10 mouse cellular contexts compared by ENCODE assay signal in the genomic region with DNA sequence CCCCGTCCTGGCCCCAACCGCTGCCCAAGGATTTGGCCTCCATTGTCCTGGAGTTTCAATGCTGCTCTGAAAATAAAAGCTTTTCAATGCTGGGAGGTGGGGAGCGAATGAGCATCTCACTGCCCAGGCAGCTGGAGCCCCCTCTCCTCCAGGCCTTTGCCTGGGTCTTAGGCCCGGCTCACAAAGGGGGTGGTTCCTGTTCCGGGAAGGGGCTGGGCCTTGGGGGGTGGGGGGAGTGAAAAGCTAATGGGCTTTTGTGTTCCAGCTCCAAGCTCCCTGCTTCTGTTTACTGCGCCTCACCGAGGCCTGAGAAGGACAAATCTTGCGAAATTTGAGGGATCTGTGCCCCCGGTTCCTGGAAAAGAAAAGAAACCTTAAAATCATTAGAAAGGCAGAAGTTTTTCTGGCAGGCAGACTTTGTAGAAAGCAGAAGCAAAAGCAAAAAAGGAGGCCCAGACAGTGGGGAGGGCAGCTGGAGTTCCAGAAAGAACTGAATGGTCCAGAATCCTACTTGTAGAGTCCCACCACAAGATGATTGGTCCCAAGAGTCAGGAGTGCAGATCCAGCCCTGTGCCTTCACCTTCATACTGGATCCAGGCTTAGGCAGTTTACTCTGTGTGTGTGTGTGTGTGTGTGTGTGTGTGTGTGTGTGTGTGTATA. TPM values are rescaled to one million over a fixed set of nuclear protein-coding genes. Genes with fewer than 3 reads are reported as not detected.
DNase-seq lines count a peak whose midpoint lies in the region; ATAC-seq lines count a peak whose summit lies in the region.
"Had no signal": no experiment of that assay in that cellular context is flagged by ENCODE, and none has a peak within 500 bp of the region (broad histone marks: within the 10 kb centered on the region; RNA-seq: fewer than 3 reads in every experiment).

No protein-coding gene starts in this region.

- H3K36me3 ChIP-seq in heart, embryonic 11.5 days (ENCODE audit: control insufficient read depth, insufficient read depth, low read length) = no peaks in the 10 kb centered on the region; the same call in 1 of the 2 replicates
- H3K36me3 ChIP-seq in hindbrain, embryonic 15.5 days = no peaks in the 10 kb centered on the region

- no peaks in the 10 kb centered on the region for H3K27me3 ChIP-seq in heart, embryonic 11.5 days (ENCODE audit: control insufficient read depth, insufficient read depth, low read length)
- H3K27me3 ChIP-seq in hindbrain, embryonic 15.5 days = 0 out of 2 replicates have a peak, but pooled peaks cover 2% of the 10 kb centered on the region

- 45% methylated on average over 9 of the region's 9 CpGs for WGBS in heart, embryonic 11.5 days (ENCODE audit: insufficient replicate concordance)
- WGBS in hindbrain, embryonic 15.5 days = 19% methylated on average over 9 of the region's 9 CpGs

- no peak overlapping the region for H3K4me3 ChIP-seq in heart, embryonic 11.5 days (ENCODE audit: low read depth, low read length)
- H3K4me3 ChIP-seq in hindbrain, embryonic 15.5 days = no peak overlapping the region

- H3K27ac ChIP-seq in heart, embryonic 11.5 days (ENCODE audit: low read depth, low read length) = no peak overlapping the region
- H3K27ac ChIP-seq in hindbrain, embryonic 15.5 days (replicated peaks) = no peak overlapping the region

- no peak overlapping the region for H3K4me2 ChIP-seq in heart, embryonic 11.5 days
- H3K4me2 ChIP-seq in hindbrain, embryonic 15.5 days = no peak overlapping the region

- H3K9me3 ChIP-seq in heart, embryonic 11.5 days (replicated peaks; ENCODE audit: control insufficient read depth, low read length) = no peaks in the 10 kb centered on the region
- H3K9me3 ChIP-seq in hindbrain, embryonic 15.5 days = no peaks in the 10 kb centered on the region

- no peaks in the 10 kb centered on the region for H3K4me1 ChIP-seq in heart, embryonic 11.5 days (ENCODE audit: control insufficient read depth, insufficient read depth, low read length)
- H3K4me1 ChIP-seq in hindbrain, embryonic 15.5 days (replicated peaks) = 0 out of 2 replicates have a peak, but pooled peaks cover 4% of the 10 kb centered on the region

- DNase-seq in heart, adult 8-10 months (ENCODE audit: low spot score) = peak; percentile 18
- peak; percentile 71 for DNase-seq in embryo, embryonic 9.5 days (ENCODE audit: extremely low spot score)
- peak; percentile 61 for DNase-seq in neural tube, embryonic 10.5 days (ENCODE audit: extremely low spot score, low spot score)
- no peak for DNase-seq in layer of hippocampus, postnatal 14 days (ENCODE audit: low spot score in 2 of 2)
- no peak for DNase-seq in thymus, postnatal 4 days
- no peak for DNase-seq in right cerebral cortex, postnatal 36 days (ENCODE audit: low spot score in 2 of 2)
- DNase-seq: cerebellum, adult 11-12 months; heart, postnatal 4 days had no signal

- H3K9ac ChIP-seq in heart, embryonic 11.5 days (ENCODE audit: low read depth, low read length) = no peak overlapping the region
- no peak overlapping the region for H3K9ac ChIP-seq in hindbrain, embryonic 15.5 days

- ATAC-seq in heart, embryonic 11.5 days (replicated peaks; ENCODE audit: insufficient number of reproducible peaks, low FRiP score, low TSS enrichment) = no peak
- ATAC-seq in hindbrain, embryonic 15.5 days (ENCODE audit: low FRiP score, low read depth) = 0 out of 2 replicates have a peak, but pooled peaks have one; percentile 42

RNA-seq across cellular contexts. Expression of a gene that starts 23.5 kb away (rescaled TPM):
- total RNA-seq in heart, adult 8-10 months (2022) = 1 to 10 TPM in 1 of 4 experiments, under 1 TPM in 3; 0.66 to 1.0 (median 0.86) TPM
- 4.2 and 5.3 TPM in 2 replicates for polyA plus RNA-seq in heart, embryonic 11.5 days (2014; fragmentation: Nextera tagmentation; extraction: Ambion mirVana)
- 6.5 and 7.0 TPM in 2 replicates for polyA plus RNA-seq in hindbrain, embryonic 15.5 days (2015; fragmentation: Nextera tagmentation; extraction: Ambion mirVana)
- under 1 TPM; 0.48 to 0.62 TPM for total RNA-seq in layer of hippocampus, postnatal 14 days (2021)

Comparison
In these comparisons a context has a peak if more than half of its experiments do, and no peak if none do; other contexts are left out.
1. DNase-seq: peak in heart, adult 8-10 months (single experiment), embryo, embryonic 9.5 days (single experiment) and neural tube, embryonic 10.5 days (single experiment); none in layer of hippocampus, postnatal 14 days (0 of 2), thymus, postnatal 4 days (single experiment) and right cerebral cortex, postnatal 36 days (0 of 2).